Mouse (Mus musculus): ENCODE results near the gene Zbtb16. TPM values are rescaled to one million over a fixed set of nuclear protein-coding genes. Genes with fewer than 3 reads are reported as not detected.

Gene Zbtb16
- polyA plus RNA-seq, 1 experiment from 2014 or later: 9.7 TPM

- Histone ChIP-seq H3K9ac (replicated peaks) (no peak overlapping the region), H3K27ac (replicated peaks) (0 out of 2 replicates have a peak overlapping the region, but pooled peaks have one; percentile 23), H3K4me2 (no peak overlapping the region), H3K9me3 (replicated peaks) (no peaks in the 10 kb centered on the region), H3K27me3 (replicated peaks) (no peaks in the 10 kb centered on the region; the same call in 1 of the 2 replicates), H3K36me3 (no peaks in the 10 kb centered on the region), H3K4me3 (replicated peaks) (no peak overlapping the region), H3K4me1 (peaks cover 18% of the 10 kb centered on the region)
- 76% methylated on average over 8 of the region's 8 CpGs for WGBS
- no peak for ATAC-seq (ENCODE audit: low FRiP score)
Observed at GRCm38 (mm10) chr9:48800627-48801026, 35.4 kb downstream of the Zbtb16 start.

- Histone ChIP-seq H3K4me2 (no peak overlapping the region), H3K9ac (replicated peaks) (no peak overlapping the region), H3K4me1 (peaks cover 26% of the 10 kb centered on the region), H3K9me3 (replicated peaks) (no peaks in the 10 kb centered on the region), H3K27ac (replicated peaks) (no peak overlapping the region), H3K36me3 (no peaks in the 10 kb centered on the region), H3K4me3 (replicated peaks) (no peak overlapping the region), H3K27me3 (replicated peaks) (no peaks in the 10 kb centered on the region; the same call in 1 of the 2 replicates)
- 86% methylated on average over 6 of the region's 6 CpGs for WGBS
- ATAC-seq (ENCODE audit: low FRiP score): no peak
Observed at GRCm38 (mm10) chr9:48798044-48798443, 38.0 kb downstream of the Zbtb16 start.

- Histone ChIP-seq H3K4me3 (replicated peaks) (no peak overlapping the region), H3K4me1 (peaks cover 28% of the 10 kb centered on the region), H3K4me2 (0 out of 2 replicates have a peak overlapping the region, but pooled peaks have one; percentile 2), H3K27me3 (replicated peaks) (no peaks in the 10 kb centered on the region; the same call in 1 of the 2 replicates), H3K9ac (replicated peaks) (no peak overlapping the region), H3K9me3 (replicated peaks) (no peaks in the 10 kb centered on the region), H3K27ac (replicated peaks) (no peak overlapping the region), H3K36me3 (no peaks in the 10 kb centered on the region)
- WGBS: 31% methylated on average over 11 of the region's 11 CpGs
- ATAC-seq (ENCODE audit: low FRiP score): no peak; the same call in 1 of the 2 replicates
Observed at GRCm38 (mm10) chr9:48796267-48796822, 39.7 kb downstream of the Zbtb16 start.

- no peak for ATAC-seq (ENCODE audit: low FRiP score)
- Histone ChIP-seq H3K36me3 (no peaks in the 10 kb centered on the region), H3K4me2 (no peak overlapping the region; the same call in 1 of the 2 replicates), H3K9ac (replicated peaks) (no peak overlapping the region), H3K27me3 (replicated peaks) (no peaks in the 10 kb centered on the region; the same call in 1 of the 2 replicates), H3K27ac (replicated peaks) (no peak overlapping the region), H3K4me1 (peaks cover 24% of the 10 kb centered on the region), H3K9me3 (replicated peaks) (no peaks in the 10 kb centered on the region), H3K4me3 (replicated peaks) (no peak overlapping the region)
- WGBS: 48% methylated on average over 10 of the region's 10 CpGs
Observed at GRCm38 (mm10) chr9:48795740-48796139, 40.3 kb downstream of the Zbtb16 start.

- H3K36me3 ChIP-seq: no peaks in the 10 kb centered on the region
- no peak overlapping the region for H3K9ac ChIP-seq (replicated peaks)
- no peak overlapping the region for H3K4me3 ChIP-seq (replicated peaks)
- no peaks in the 10 kb centered on the region for H3K9me3 ChIP-seq (replicated peaks)
- no peak for ATAC-seq (ENCODE audit: low FRiP score)
- H3K4me2 ChIP-seq: no peak overlapping the region
- WGBS: 26% methylated on average over 8 of the region's 8 CpGs
- peaks cover 23% of the 10 kb centered on the region for H3K4me1 ChIP-seq
- H3K27me3 ChIP-seq (replicated peaks): peaks cover 2% of the 10 kb centered on the region; the same call in 1 of the 2 replicates
- H3K27ac ChIP-seq (replicated peaks): no peak overlapping the region
Observed at GRCm38 (mm10) chr9:48795095-48795494, 40.9 kb downstream of the Zbtb16 start.

GRCm38 (mm10) chr9:48794463-48794862 lies 41.6 kb downstream of the Zbtb16 start:
- Histone ChIP-seq H3K36me3 (no peaks in the 10 kb centered on the region), H3K4me3 (replicated peaks) (no peak overlapping the region), H3K4me2 (no peak overlapping the region), H3K9ac (replicated peaks) (no peak overlapping the region), H3K27ac (replicated peaks) (no peak overlapping the region), H3K9me3 (replicated peaks) (no peaks in the 10 kb centered on the region), H3K27me3 (replicated peaks) (peaks cover 2% of the 10 kb centered on the region; the same call in 1 of the 2 replicates), H3K4me1 (peaks cover 23% of the 10 kb centered on the region)
- 64% methylated on average over 2 of the region's 2 CpGs for WGBS
- ATAC-seq (ENCODE audit: low FRiP score): no peak

GRCm38 (mm10) chr9:48793638-48794188 lies 42.3 kb downstream of the Zbtb16 start:
- peaks cover 23% of the 10 kb centered on the region for H3K4me1 ChIP-seq
- no peak overlapping the region for H3K4me2 ChIP-seq
- no peaks in the 10 kb centered on the region for H3K36me3 ChIP-seq
- peaks cover 2% of the 10 kb centered on the region; the same call in 1 of the 2 replicates for H3K27me3 ChIP-seq (replicated peaks)
- no peak for ATAC-seq (ENCODE audit: low FRiP score)
- no peaks in the 10 kb centered on the region for H3K9me3 ChIP-seq (replicated peaks)
- no peak overlapping the region for H3K27ac ChIP-seq (replicated peaks)
- no peak overlapping the region for H3K4me3 ChIP-seq (replicated peaks)
- WGBS: 32% methylated on average over 4 of the region's 4 CpGs
- H3K9ac ChIP-seq (replicated peaks): no peak overlapping the region

- WGBS: 83% methylated on average over 10 of the region's 10 CpGs
- no peak overlapping the region for H3K4me3 ChIP-seq (replicated peaks)
- H3K36me3 ChIP-seq: no peaks in the 10 kb centered on the region
- ATAC-seq (ENCODE audit: low FRiP score): no peak
- H3K4me2 ChIP-seq: no peak overlapping the region
- H3K27ac ChIP-seq (replicated peaks): no peak overlapping the region
- H3K9me3 ChIP-seq (replicated peaks): no peaks in the 10 kb centered on the region
- H3K9ac ChIP-seq (replicated peaks): no peak overlapping the region
- peaks cover 2% of the 10 kb centered on the region; the same call in 1 of the 2 replicates for H3K27me3 ChIP-seq (replicated peaks)
- peaks cover 18% of the 10 kb centered on the region for H3K4me1 ChIP-seq
Observed at GRCm38 (mm10) chr9:48790575-48790974, 45.4 kb downstream of the Zbtb16 start.

- Histone ChIP-seq H3K4me3 (replicated peaks) (no peak overlapping the region), H3K36me3 (no peaks in the 10 kb centered on the region), H3K4me1 (peaks cover 10% of the 10 kb centered on the region), H3K9me3 (replicated peaks) (no peaks in the 10 kb centered on the region), H3K27ac (replicated peaks) (no peak overlapping the region), H3K9ac (replicated peaks) (no peak overlapping the region), H3K4me2 (no peak overlapping the region), H3K27me3 (replicated peaks) (peaks cover 2% of the 10 kb centered on the region; the same call in 1 of the 2 replicates)
- WGBS: 80% methylated on average over 9 of the region's 9 CpGs
- ATAC-seq (ENCODE audit: low FRiP score): no peak
Observed at GRCm38 (mm10) chr9:48787906-48788410, 48.1 kb downstream of the Zbtb16 start.

GRCm38 (mm10) chr9:48787321-48787720 lies 48.7 kb downstream of the Zbtb16 start:
- WGBS: 33% methylated on average over 1 of the region's 1 CpGs
- H3K27me3 ChIP-seq (replicated peaks): peaks cover 2% of the 10 kb centered on the region; the same call in 1 of the 2 replicates
- no peak overlapping the region for H3K4me3 ChIP-seq (replicated peaks)
- peaks cover 9% of the 10 kb centered on the region for H3K4me1 ChIP-seq
- no peaks in the 10 kb centered on the region for H3K36me3 ChIP-seq
- H3K27ac ChIP-seq (replicated peaks): no peak overlapping the region
- H3K9me3 ChIP-seq (replicated peaks): no peaks in the 10 kb centered on the region
- H3K4me2 ChIP-seq: no peak overlapping the region
- no peak for ATAC-seq (ENCODE audit: low FRiP score)
- H3K9ac ChIP-seq (replicated peaks): no peak overlapping the region

GRCm38 (mm10) chr9:48786814-48787213 lies 49.2 kb downstream of the Zbtb16 start:
- H3K4me3 ChIP-seq (replicated peaks): no peak overlapping the region
- H3K36me3 ChIP-seq: no peaks in the 10 kb centered on the region
- H3K9ac ChIP-seq (replicated peaks): no peak overlapping the region
- peaks cover 9% of the 10 kb centered on the region for H3K4me1 ChIP-seq
- H3K4me2 ChIP-seq: no peak overlapping the region
- ATAC-seq (ENCODE audit: low FRiP score): no peak
- 78% methylated on average over 6 of the region's 6 CpGs for WGBS
- H3K27me3 ChIP-seq (replicated peaks): peaks cover 2% of the 10 kb centered on the region; the same call in 1 of the 2 replicates
- H3K27ac ChIP-seq (replicated peaks): no peak overlapping the region
- H3K9me3 ChIP-seq (replicated peaks): no peaks in the 10 kb centered on the region

GRCm38 (mm10) chr9:48784937-48785336 lies 51.1 kb downstream of the Zbtb16 start:
- no peak overlapping the region for H3K27ac ChIP-seq (replicated peaks)
- H3K4me3 ChIP-seq (replicated peaks): no peak overlapping the region
- no peaks in the 10 kb centered on the region for H3K36me3 ChIP-seq
- no peak overlapping the region for H3K4me2 ChIP-seq
- no peak for ATAC-seq (ENCODE audit: low FRiP score)
- H3K27me3 ChIP-seq (replicated peaks): no peaks in the 10 kb centered on the region
- WGBS: 72% methylated on average over 6 of the region's 6 CpGs
- no peaks in the 10 kb centered on the region for H3K9me3 ChIP-seq (replicated peaks)
- H3K4me1 ChIP-seq: peaks cover 9% of the 10 kb centered on the region
- no peak overlapping the region for H3K9ac ChIP-seq (replicated peaks)
